Mouse (Mus musculus) c-Kit-negative CD71-positive TER-119-positive erythroid progenitor cells, embryonic 14.5 days (primary cell): ENCODE measurements around the gene Lrmda.
"Not testable (repeated sequence)": the region's sequence is repeated elsewhere in the genome, so short reads cannot be mapped to it uniquely, and the experiment has no call there.

Experiments
- DNase-seq: peaks from one replicate; pipeline ENCODE4 v3.0.0-alpha.2; 2013; ENCODE audit warnings: low read depth, low spot score

The Lrmda gene

DNA sequence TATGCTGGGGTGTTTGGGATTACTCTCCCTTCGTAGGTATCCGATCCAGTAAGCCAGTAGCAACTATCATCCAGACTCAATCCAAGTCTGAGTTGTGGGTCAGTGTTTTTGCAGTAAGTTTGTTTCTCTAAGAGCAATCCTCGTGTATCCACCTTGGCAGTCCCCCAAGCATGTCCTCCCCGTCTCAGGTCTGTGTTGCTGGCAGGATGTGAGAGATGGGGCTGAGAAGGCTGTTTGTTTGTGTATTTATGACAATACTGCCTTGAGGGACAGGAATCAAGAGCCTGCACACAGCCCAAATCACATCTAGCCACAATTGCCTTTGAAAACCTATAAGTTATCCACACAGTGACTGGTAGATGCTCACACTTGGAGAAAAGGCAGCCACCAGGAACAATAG, 567.3 kb downstream of the Lrmda start:
- DNase-seq = no peak

DNA sequence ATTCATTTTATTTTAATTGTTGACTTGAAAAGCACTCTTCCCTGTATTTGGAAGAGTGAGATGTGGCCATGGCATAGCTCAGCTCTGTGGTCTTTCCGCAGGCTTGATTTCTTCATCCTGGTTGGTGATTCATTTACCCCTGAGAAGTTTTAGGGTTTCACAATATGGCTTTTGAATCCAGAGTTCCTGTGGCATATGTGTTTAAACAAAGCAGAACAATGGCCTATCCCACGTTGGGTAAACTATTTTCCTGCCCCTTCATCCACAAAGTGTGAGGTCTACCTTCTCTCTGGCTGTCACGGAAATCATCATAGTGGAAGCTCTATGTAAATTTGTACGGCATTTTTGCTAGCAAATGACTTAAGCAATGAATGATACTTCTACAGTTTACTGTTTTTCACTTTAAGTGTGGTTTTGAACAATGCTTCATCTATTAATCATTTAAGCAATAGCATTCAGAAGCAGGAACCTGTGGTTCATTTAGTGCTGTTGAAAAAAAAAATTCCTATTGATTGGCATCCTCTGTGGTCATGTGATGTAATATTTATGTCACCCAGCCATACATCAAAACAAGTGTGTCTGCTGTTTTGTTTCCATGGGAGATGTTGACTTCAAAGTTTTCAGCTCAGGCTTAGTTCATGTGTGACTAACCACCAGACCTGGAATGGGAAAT, 567.9 kb downstream of the Lrmda start:
- no peak for DNase-seq

DNA sequence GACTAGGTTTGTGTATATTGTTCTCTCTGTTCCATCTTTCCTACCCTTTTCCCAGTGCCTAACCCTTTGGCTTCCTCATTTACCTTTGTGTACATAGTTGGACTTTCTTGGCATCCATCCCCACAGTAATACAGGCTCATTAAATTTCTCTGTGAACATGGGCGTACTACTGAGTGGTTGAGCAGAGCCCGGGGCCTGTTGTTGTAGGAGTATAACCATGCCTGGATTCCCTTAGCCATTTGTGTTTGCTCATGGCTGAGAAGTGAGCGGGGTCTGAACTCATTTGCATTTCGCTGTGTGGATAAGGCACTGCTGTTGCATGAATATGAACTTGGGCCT, 568.4 kb downstream of the Lrmda start:
- DNase-seq = no peak

DNA sequence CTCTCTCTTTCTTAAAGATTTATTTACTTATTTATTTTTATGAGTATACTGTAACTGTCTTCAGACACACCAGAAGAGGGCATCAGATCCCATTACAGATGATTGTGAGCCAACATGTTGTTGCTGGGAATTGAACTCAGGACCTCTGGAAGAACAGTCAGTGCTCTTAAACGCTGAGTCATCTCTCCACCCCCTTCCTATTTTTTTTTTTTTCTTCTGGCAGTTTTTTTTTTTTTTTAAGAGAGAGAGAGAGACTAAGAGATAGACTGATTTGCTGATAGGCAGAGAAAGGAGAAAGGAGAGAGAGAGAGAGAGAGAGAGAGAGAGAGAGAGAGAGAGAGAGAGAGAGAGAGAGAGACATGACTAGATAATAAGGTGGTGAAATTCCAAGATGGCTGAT, 568.9 kb downstream of the Lrmda start:
- not testable (repeated sequence) for DNase-seq

DNA sequence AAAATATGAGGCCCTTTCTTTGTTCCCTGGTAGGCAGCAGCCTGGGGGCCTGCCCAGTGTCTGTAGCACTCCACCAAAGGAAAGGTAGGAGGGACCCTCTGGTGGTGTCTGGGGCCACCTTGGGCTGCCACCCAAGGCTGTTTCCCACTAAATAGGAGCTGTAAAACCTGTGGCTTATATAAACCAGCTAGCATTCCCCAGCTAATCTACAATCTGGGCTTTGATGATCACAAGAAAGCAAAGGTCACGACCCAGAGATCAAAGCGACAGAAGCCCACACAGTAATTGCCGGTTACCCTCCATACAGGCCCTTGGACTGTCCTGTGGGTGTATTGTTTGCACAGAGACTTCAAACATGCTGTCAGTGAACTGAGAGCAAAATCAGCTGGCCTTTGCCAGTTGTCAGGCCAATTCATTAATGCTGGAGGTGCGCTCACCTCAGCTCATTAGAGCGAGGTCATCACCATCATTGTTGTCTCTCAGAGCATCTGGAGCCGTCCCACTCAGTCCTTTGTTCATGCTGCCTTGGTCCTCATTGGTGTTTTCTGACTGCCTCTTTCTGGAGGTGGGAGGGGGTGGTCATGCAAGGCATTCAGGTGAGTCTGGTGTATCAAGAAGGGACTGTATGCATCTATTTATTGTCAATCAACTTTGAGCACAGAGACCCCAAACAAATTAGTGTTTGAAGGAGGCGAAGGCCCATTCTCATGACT, 570.1 kb downstream of the Lrmda start:
- DNase-seq = no peak

DNA sequence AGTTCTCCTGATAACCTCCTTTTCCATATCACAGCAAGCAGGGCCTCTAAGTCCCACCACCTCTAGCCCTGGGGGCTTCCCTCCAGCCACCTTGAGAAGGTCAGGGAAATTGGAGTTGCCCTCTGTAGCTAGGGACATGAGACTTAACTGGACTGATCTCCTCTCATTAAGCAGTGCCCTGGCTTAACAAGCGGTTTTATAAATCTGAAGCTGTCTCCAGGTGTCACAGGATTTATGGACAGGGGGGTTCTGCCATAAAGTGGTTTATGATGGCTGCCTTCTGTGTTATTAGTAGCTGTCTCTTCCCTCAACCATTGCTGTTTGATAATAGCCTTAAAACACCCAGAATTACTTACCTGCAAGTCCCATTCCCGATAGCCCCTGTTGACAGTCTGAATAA, 571.7 kb downstream of the Lrmda start:
- DNase-seq = no peak

DNA sequence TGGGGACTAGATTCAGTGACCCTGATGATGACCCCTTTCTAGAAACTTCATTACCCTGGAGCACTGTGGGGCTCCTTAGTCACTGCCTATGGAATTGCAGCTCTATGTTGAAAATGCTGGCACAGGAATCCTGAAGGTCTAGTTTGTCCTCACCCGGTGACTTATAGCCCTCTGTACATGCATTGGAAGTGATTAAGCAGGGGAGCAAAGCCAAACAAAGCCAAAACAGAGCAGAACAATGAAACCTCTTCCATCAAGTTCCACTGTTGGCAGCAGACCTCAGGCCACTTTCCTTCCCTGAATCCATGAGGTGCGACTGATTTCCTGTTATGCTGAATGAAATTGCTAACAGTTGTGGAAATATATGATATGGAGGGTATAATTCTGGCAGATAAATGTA, 578.0 kb downstream of the Lrmda start:
- DNase-seq = no peak

DNA sequence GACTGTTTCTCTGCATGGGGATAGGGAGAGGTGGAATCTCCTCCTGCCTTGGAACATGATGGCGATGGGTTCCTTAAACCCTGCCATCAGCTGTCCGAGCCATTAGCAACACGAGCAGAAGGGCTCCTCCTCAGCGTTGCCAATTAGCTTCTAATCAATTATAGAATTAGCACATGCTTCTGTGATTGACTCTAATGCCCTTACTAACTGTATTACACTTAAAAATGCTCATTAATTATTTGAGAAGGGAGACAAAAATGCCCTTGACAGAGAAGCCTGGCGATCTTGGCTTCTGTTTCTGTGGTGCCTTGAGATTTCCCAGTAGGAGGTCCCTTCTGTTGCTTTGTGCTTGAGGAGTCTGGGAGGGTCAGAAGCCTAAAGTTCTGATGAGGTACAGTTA, 579.1 kb downstream of the Lrmda start:
- no peak for DNase-seq

DNA sequence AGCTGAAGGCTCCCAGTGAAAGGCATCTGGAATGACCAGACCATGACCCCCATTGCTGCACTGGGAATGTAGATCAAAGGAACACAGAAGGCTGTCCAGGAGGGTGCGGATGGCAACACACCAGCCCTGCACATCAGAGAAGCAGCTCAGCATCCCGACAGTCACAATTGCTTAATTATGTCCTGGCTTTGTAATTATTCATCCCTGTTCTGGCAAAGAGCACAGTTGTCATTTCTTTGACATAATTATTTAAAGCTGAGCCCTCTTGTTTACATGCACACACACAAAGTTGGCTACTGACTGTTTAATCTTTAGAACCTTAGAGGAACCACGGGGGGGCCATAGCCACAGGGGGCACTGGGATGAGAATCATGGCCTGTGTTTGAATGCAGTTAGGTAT, 580.7 kb downstream of the Lrmda start:
- no peak for DNase-seq

DNA sequence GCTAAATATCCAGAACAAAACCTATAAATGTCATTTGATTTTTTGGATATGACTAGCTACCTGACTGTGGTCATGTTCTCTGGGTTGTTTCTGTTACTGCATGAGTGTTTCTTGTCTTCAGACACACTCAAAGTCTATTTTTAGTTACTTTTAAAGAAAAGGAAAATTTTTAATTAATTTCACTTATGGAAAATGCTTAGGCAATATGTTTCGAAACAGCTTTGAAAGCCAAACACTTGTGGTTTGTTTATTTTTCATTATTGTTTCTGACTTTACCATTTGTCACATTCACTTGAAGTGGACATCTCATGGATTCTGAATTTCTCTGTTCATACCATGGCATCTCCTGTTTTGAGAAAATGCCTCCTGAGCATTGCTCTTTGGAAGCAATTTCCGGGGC, 582.8 kb downstream of the Lrmda start:
- no peak for DNase-seq

DNA sequence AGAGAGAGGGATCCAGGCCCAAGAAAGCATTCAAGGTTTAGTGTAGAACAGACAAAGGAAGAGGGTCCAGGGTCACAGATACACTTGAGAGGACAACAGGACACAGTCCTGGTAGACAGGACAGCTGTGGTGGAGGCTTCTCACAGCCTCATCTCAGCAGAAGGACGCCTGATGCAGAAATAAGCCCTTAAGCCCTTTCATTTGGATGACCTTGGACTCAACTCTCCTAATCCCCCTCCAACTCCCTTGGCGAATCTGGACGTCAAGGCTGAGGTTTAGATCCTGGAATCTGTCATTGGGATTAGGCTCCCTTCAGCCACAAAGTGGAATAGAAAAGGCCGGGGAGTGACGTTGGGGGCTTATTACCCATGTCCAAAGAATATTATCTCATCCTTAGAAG, 589.1 kb downstream of the Lrmda start:
- DNase-seq = no peak

DNA sequence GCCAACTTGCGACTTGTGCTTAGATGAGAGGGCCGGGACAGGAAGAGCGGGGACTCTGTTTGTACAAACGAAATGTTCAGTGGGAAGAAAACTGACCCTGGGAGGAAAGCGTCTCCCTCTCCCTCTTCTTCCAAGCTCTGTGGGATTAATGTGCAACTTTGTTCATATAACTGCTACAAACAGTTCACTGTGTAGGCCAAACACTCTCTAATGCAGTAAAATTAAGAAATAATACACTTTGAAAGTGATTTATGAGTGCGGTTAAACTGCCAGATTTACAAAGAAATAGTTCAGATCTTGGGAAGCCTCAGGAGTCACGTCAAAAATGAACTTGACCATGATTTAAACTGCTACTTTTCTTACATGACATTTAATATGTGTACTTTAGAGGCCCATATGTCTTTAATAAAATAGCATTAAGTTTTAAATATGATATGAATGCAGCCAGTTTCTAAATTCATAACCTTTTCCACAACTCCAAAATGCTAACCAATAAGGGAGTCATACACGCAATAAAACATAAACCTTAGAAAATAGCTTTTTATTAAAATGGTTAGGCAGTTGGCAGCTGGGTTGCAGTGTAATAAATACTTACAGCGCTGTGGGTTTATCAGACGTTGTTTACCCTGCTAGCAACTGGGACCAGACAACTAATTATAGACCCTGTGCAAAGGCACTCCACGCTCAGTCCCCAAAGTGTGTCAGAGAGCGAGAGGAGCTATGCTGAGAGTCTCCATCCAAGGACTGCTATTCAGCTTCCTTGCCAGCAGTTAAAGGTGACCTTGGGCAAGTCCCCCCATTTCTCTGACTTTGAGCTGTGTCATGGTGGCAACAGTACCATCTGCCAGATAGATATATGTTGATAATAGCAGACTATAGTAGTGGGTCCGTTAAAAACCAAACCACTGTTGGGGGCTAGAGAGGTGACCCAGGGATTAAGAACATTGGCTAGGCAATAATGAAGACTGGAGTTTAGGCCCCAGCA, 590.0 kb downstream of the Lrmda start:
- no peak for DNase-seq

DNA sequence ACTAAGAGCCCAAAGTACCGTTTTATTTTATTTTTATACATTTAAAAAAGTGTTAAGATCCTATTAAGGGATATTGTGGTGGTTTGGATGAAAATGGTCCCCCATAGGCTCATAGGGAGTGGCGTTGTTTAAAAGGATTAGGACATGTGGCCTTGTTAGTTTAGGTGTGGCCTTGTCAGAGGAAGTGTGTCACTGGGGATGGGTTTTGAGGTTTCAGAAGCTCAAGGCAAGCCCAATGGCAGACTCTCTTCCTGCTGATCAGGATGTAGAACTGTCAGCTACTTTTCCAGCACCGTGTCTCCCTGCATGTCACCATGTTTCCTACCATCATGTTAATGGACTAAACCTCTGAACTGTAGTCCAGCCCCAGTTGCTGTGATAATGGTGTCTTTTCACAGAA, 591.5 kb downstream of the Lrmda start:
- no peak for DNase-seq

DNA sequence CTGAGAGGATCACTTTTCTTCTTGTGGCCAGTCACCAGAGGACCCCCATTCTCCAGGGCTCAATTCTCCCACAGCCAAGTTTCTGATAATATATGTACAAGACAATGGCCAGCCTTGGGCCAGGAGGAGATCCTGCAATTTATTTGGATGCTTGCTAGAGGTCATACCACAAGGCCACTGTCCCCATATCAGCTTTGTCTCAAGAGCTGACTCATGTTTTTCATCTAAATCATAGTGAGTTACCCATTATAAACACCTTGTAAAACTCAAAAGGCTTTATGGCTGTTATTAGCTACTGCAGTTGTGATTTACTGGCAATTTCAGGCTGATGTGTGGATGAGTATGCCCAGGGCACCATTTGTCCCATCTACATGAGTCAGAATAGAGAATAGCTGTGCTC, 600.7 kb downstream of the Lrmda start:
- no peak for DNase-seq

DNA sequence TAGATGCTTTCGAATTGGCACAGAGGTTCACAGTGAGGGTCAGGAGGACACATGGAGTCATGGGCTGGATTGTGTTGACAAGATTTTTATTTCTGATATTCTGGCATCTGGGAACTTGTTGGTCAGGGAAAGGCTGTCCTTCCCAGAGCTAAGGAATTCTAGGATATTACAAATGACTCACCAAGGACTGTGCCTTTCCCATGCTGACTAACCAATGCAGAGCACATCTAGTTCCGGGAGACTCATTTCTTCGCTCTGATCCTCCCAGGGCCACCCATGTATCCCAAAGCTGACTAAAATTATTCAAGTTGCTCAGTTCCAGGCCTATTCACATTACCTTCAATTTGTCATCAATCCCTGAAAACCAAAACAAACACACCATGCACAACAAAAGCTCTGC, 602.4 kb downstream of the Lrmda start:
- no peak for DNase-seq

DNA sequence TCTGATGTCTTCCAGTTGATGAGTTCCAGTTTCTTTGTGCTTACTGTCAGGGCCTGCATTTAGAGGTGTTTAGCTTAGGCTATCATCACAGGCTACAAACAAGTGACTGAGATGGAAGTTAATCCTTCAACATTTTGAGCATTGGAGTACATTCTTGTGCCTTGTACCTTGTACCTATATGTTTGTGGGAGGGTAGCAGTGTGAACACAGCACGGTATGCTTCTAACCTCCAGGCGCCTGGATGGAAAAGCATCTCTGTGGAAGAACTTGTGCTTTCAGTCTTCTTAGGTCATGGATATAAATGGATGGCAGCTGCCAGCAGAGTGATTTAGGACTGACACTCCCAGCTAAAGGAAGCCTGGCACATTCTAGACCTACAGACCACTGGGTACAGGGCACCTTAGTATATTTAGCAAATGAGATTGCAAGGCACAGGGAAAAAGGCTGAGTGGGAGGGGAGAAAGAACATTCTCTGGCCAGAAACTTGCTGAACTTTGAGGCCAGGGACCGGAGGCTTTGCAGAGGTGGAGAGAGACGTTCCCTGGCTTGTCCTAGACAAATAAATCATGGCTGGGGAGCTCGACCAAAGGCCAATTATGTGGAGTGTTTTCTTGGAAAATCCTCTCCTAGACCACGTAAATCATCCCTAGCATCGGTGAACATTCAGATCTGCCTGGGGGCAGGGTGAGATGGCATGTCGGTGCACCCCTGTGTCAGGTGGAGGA, 607.8 kb downstream of the Lrmda start:
- DNase-seq = no peak

DNA sequence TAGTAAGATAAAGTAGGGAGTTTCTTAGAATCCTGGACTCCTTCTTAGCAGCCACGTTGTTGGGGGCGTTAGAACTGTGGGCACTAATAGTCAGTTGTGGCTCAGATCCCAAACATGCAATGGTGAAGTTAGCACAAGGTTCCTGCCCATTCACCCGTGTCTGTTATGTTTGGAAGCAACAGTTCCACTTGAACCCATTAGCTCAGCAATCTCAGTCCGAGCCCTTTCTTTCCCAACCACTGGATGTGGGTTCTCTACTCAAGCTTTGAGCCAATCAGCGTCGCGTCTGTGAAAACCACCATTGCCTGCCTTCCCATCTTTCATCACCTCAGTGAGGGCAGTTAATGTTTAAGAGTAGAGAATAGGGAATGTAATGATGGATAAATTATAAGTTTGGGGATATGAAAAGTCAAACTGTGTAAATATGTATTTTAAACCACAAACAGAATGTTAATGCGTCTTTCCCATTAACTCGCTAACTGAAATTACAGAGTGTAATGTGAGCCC, 610.9 kb downstream of the Lrmda start:
- DNase-seq = no peak

DNA sequence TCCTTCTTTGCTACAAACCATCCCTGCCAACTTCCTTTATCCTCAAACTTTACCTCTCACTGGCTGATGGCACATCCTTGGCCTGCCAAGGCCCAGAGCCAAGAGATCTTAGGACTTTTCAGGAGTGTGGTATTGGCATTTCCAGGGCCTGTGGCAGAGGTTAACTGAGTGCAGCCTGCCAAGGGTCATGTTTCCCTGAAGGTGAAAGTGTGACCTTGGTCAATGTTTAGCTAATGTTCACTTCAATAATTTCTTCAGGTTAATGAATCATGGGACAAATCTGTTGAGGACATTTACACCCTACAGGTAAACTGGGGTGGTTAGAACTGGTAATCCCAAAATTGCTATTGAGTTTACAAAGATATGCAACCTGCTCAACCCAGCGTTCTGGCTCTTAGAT, 614.1 kb downstream of the Lrmda start:
- DNase-seq = no peak

DNA sequence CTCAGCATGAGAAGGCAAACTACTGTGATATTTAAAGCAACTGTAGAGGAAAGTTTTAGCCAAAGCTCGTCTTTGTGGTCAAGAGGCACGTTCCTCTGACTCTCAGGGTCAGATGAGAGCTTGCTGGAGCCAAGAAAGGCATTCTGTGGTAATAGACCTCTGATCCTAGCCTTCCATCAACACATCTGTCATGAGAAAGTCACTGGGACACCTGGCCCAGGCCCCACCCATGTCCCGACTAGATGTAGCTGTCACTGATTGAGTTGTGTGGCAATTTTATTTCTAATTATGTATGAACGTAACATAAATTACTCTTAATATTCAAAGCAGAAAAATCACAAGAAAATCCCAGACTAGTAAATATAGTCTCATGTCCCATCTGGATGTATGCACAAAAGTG, 624.0 kb downstream of the Lrmda start:
- DNase-seq = no peak

DNA sequence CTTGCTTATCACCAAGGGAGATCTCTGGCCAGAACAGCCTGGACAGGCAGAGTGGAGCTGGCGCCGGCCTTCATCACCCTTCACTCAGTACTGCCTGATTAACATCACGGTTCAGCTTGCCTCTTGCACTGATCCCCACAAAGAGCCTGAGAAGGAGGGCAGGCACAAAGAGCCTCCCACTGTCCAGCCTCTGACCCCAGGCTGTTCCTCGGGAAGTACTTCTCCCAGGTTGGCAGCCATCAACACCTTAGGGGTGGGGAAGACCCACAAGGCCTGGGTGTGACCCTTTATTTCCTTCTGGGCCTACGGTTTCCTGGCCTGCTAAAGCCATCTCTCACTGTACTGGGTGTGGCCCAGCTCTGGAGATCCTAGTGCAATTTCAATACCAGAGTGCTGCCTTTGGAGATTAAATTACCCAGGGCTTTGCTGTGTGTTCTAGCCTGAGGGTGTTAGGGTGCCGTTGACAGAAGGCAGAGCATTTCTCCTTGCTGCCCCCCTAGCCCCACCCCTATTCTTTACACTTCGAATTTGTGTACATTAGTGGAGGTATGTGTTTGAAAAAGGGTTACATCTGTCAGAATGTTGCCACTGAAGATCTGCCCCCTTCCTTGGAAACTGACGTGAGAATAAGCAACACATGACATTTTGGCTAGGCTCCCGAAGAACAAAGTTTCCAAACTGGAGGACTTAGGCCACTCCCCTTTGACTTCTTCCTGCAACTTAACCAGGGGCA, 628.5 kb downstream of the Lrmda start:
- no peak for DNase-seq

DNA sequence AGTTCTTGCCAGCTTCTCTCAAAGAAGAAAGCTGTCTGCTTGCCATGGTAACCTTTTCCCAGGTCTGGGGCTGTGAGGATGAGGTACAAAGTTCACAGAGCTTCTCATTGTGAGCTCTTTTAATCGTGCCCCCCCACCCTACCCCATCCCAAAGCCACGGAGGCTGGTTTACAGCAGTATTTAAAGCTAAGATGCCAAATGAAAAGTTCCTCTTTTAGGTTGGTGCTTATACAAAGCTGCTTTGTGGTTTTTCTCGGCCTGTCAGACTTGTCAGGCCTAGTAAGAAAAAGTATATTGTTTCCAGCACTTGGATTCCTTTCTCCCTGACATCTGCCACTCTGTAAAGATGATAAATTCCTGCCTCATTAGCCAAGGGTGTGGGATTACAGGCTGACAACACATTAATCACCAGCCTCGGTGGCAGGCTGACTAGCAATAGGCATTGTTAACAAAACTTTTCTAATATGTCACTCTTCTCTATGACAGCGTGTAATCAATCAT, 629.9 kb downstream of the Lrmda start:
- no peak for DNase-seq
